Mouse (Mus musculus) C2C12 (cell line): ENCODE measurements around the gene Krtap27-1.

Experiments
- CEBPB ChIP-seq: IDR thresholded peaks from one replicate; pipeline ENCODE4 v1.6.1; 2011; ENCODE audit warnings: low read depth, mild to moderate bottlenecking, control low read depth, moderate library complexity
- CTCF ChIP-seq: IDR thresholded peaks from one replicate; pipeline ENCODE4 v1.5.1; 2011; ENCODE audit not compliant: control insufficient read depth, insufficient read depth, insufficient read length
- FOSL1 ChIP-seq: IDR thresholded peaks from one replicate; pipeline ENCODE4 v1.8.0; 2011; ENCODE audit warnings: mild to moderate bottlenecking, low read length; ENCODE audit not compliant: poor library complexity, insufficient read depth, severe bottlenecking
- MAX ChIP-seq: IDR thresholded peaks from one replicate; pipeline ENCODE4 v1.6.1; 2011; ENCODE audit warnings: mild to moderate bottlenecking, control low read depth
- MYOG ChIP-seq: IDR thresholded peaks from one replicate; pipeline ENCODE4 v1.6.1; 2011; ENCODE audit not compliant: control insufficient read depth, insufficient read length; ENCODE audit errors: extremely low read depth
- USF1 ChIP-seq: IDR thresholded peaks from one replicate; pipeline ENCODE4 v1.6.1; 2011; ENCODE audit warnings: low read depth, mild to moderate bottlenecking, control low read depth, moderate library complexity

DNA sequence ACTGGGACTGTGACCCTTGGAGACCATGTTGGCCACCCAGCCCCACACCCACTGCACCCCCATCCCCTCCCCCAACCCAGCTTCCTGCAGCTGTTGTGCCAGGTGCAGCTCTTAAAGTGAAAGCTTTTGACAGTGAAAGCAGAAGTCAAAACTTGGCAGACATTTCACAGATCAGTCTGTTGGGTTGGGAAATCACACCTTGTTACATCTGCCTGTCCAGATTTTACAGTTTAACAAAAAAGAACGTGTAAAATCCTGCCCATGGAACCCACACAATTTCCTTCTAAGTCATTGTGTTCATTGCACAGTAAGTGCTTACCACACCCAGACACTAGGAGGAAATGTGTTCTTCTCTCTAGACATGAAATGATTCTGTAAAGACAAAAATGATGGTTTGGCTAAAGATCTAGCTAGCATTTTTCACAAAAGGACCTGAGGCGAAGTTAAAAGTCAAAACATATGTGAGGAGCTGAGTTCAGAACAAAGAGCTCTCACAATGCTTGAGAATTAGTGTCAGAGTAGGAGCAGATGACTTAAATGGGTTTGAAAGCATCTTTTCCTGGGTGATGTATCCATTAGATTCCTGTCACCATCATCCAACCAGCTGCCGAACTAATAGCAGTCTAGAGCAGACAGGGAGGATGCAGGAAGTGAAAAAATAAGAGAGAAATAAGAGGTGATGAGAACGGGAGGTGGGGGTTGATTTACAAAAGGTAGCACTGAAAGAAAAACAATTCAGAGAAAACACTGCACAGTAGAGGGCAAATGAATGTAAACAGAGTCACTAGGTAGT is 29.8 kb upstream of the Krtap27-1 start:
- TF ChIP-seq USF1: no peak
- no peak for TF ChIP-seq MAX
- no peak for TF ChIP-seq CTCF
- no peak for TF ChIP-seq FOSL1
- no peak for TF ChIP-seq CEBPB
- TF ChIP-seq MYOG: no peak
